Mouse (Mus musculus) Patski (cell line): ENCODE measurements around the gene Iqgap2. TPM values are rescaled to one million over a fixed set of nuclear protein-coding genes. Genes with fewer than 3 reads are reported as not detected.

ENCODE experiments used
- ATAC-seq: fragments of 100-300 bp; one replicate; pipeline ENCODE4 v1.8.0; 2021
- CTCF ChIA-PET: fragments of 350-600 bp; sonication (Branson Sonifier 250); formaldehyde crosslinking; loops from one replicate; lab custom pipeline; 2022; ENCODE audit warnings: inconsistent platforms; lab: Charles Lee
- POLR2A ChIA-PET: fragments of 350-600 bp; sonication (Branson Sonifier 250); formaldehyde crosslinking; loops from one replicate; lab custom pipeline; 2022; ENCODE audit warnings: antibody characterized with exemption, inconsistent platforms; lab: Charles Lee
- DNase-seq: peaks from one replicate; pipeline ENCODE4 v3.0.0-alpha.2; 2011; ENCODE audit warnings: low read depth, low spot score
- H3K27me3 ChIP-seq: fragments of 371-371 bp; one replicate; pipeline ENCODE4 v1.5.1; 2021
- CTCF ChIP-seq: fragments of 100-300 bp; IDR thresholded peaks from one replicate; pipeline ENCODE4 v1.5.1; 2021
- in situ Hi-C: fragments of 300-500 bp; cut with MboI; formaldehyde crosslinking; loops from 3 replicates; pipeline ENCODE4 v1.11.1; 2018; ENCODE audit warnings: low pct_unique_long_range_greater_than_20kb, mixed read lengths
- polyA plus RNA-seq: library from polyadenylated mRNA; unstranded; gene quantifications from one replicate; pipeline ENCODE4 v1.2.3, GENCODE M21; 2021

Gene Iqgap2
- polyA plus RNA-seq, 1 experiment from 2014 or later: 0.08 TPM

DNA sequence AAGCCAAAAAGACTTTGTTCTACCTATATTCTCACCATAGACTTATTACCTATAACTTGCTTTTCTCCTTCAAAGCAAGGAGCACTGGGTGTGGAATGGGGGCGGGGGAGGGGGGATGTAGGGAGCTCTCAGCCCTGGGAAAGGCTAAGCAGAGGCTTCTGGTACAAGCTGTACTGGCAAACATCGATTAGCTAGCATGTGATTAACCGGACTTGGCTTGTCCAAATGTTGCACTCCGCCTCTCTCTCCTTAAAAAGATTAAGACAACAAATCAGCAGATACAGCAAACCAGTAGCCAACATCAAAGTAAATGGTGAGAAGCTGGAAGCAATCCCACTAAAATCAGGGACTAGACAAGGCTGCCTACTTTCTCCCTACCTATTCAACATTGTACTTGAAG is 36.2 kb downstream of the Iqgap2 start:
- no peak for TF ChIP-seq CTCF
- ChIA-PET CTCF (no interaction called here), POLR2A (no interaction called here)
- ATAC-seq (no peak), DNase-seq (no peak)
- H3K27me3 ChIP-seq: no peaks in the 10 kb centered on the region
- in situ Hi-C loops: no loop called here

DNA sequence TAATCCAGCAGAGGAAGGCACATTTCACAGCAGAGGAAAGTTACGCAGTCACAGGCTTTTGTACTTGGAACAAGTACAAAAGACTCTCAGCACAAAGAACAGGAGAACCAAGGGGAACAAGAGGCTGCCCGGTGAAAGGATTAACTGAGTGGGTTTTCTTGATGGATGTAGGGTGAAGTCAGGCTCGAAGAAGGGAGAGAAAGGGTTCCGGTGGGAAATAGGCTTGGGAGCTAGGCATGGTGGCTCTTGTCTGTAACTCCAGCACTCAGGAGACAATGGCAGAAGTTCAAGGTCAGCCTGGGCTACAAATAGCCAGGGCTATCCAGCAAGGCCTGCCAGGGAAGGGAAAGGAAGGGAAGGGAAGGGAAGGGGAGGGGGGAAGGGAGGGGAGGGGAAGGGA is 40.1 kb downstream of the Iqgap2 start:
- no peak for ATAC-seq
- no peak for TF ChIP-seq CTCF
- CTCF ChIA-PET: interaction anchor here (1.5 kb wide), 1 partner anchor 11 kb away, joined by 3 read pairs; no protein-coding TSS in a partner anchor
- POLR2A ChIA-PET: no interaction called here
- in situ Hi-C loops: no loop called here
- H3K27me3 ChIP-seq: no peaks in the 10 kb centered on the region
- DNase-seq: no peak

DNA sequence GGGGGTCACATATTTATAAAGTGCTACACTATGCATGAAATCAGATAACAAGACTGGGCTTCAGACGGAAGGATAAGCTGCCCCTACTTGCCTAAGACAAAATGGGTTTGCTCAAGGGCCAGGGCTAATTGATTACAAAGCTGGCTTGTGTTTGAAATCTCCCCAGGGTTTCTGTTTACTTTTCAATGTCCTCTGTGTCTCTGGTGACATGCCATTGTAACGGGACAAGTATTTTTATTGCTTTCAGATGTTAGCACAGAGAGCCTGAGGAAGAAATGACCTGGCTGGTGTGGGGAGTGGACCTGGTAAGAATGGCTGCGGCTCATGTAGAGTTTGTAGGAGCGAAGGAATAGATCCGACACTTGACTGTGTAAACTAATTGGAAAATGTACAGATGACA is 41.3 kb downstream of the Iqgap2 start:
- ChIA-PET CTCF (interaction anchor here (0.8 to 1.5 kb wide), 3 partner anchors 9 to 68 kb away, joined by 3 to 4 read pairs (median 3); no protein-coding TSS in a partner anchor), POLR2A (no interaction called here)
- TF ChIP-seq CTCF: no peak
- DNase-seq (no peak), ATAC-seq (no peak)
- in situ Hi-C loops: no loop called here
- no peaks in the 10 kb centered on the region for H3K27me3 ChIP-seq

DNA sequence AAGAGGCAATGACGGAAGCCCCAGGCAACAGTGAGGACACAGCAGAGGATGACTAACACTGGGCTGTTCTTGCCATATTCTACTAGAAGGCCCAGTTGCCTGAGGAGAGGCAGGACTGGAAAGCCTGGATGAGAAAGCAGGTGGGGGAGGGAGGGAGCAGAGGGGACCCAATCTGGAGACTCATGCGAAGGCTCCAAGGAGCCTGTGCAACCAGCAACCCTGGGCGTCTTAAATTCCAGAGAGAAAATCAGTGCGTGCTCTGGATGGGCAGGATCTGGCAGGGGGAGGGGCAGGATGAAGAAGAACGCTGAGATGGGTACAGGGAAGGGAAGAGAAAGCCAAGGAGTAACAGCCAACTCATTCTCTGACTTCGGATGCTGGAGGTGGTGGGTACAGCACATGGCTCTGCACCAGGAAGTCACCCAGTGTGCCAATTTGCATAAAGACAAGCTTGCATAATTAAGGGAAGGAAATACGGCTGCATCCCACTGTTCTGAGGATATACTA is 42.2 kb downstream of the Iqgap2 start:
- DNase-seq: no peak
- ChIA-PET CTCF (interaction anchor here (0.8 to 1.3 kb wide), 2 partner anchors 10 to 69 kb away, joined by 3 to 4 read pairs; no protein-coding TSS in a partner anchor), POLR2A (no interaction called here)

DNA sequence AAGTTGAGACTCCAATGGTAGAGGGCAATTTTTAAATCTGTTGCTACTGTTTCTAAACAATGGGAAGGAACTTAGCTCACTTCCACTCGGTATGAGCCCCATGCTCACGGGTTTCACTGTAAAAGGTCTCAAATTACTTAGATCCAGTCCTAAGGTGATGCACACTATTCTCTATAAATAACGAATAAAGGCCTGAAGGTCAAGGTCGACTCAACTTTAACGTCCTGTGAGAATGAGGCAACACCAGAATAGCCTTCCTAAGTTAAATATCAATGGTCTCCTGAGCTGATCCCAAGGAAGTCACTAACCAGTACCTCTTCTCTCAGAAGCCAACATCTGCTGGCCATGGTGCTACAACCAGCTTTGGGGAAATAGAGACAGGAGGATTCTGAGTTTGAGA is 45.4 kb downstream of the Iqgap2 start:
- ChIA-PET POLR2A (no interaction called here), CTCF (no interaction called here)
- DNase-seq (no peak), ATAC-seq (no peak)
- H3K27me3 ChIP-seq: no peaks in the 10 kb centered on the region
- in situ Hi-C loops: no loop called here
- TF ChIP-seq CTCF: no peak

More for the DNA sequence above, 42.2 kb downstream of the Iqgap2 start:
- no peak for TF ChIP-seq CTCF
- no peak for ATAC-seq
- in situ Hi-C loops: no loop called here
- no peaks in the 10 kb centered on the region for H3K27me3 ChIP-seq

DNA sequence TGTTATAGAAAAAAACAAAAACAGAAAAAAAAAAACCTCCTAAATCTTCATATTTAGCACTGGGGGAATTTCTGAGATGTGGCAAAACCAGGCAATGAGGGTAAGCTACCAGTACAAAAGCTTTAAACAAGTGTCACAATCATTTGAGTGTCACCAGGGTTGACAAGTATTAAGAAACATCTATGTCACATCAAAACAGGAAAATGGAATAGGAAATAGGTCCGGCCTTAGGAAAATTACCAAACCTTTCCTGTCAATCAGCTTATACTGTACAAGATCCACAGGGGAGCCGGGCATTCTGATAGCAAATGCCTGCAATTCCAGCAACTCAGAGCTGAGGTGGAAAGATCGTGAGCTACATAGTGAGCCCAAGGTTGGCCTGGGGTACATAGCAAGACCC is 46.8 kb downstream of the Iqgap2 start:
- no peak for ATAC-seq
- no peak for DNase-seq
- POLR2A ChIA-PET: no interaction called here
- TF ChIP-seq CTCF: no peak
- H3K27me3 ChIP-seq: no peaks in the 10 kb centered on the region
- in situ Hi-C loops: no loop called here
- CTCF ChIA-PET: no interaction called here

DNA sequence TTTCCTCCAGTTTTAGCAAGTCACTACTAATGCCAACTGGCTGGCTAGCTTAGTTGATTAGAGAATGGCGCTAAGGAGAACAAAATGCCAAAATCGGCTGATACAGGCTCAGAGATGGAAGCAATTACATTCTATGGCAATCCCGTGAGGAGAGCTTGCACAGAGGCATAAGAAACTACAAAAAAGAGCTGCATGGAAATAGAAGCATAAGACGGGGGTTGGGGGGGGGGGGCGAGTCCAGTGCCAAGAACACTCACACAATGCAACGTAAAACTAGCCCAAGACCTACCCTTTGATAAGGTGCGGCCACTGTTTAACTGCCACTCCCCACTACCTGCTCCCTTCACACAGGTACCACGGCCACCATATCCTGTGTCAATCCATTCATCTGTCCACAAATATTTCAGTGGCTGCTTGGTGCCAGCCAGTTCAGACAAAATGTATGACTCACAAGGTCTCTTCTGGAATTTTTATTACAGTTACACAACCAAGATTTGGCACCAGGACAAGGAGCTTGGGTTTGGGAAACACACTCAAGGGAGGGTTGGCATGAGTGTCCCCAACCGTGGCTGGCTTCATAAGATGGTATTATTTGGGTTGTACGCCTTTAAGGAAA is 48.2 kb downstream of the Iqgap2 start:
- CTCF ChIA-PET: no interaction called here
- no peak for TF ChIP-seq CTCF
- peak; percentile 38 for DNase-seq
- POLR2A ChIA-PET: no interaction called here
- in situ Hi-C loops: no loop called here
- peak; percentile 76 for ATAC-seq
- no peaks in the 10 kb centered on the region for H3K27me3 ChIP-seq

DNA sequence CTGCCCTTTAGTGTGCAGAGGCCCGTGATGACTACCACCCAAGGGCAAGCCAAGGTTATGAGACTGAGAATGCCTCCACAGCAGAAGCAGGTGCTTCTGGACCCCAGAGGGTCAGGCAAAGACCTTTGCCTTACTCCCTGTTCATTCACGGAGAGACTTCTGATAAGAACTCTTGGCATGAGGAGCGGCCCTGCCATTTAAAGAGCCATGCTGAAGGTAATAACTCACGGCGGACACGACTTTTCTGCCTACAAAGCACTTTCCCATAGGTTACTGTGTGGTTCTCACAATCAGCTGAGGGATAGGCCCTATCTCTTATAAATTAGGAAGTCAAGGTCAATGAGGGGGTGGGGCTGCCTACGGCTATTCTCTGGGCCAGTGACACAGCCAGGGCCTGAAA is 48.9 kb downstream of the Iqgap2 start:
- no peak for ATAC-seq
- no peak for TF ChIP-seq CTCF
- no peaks in the 10 kb centered on the region for H3K27me3 ChIP-seq
- in situ Hi-C loops: no loop called here
- ChIA-PET CTCF (no interaction called here), POLR2A (no interaction called here)
- no peak for DNase-seq

DNA sequence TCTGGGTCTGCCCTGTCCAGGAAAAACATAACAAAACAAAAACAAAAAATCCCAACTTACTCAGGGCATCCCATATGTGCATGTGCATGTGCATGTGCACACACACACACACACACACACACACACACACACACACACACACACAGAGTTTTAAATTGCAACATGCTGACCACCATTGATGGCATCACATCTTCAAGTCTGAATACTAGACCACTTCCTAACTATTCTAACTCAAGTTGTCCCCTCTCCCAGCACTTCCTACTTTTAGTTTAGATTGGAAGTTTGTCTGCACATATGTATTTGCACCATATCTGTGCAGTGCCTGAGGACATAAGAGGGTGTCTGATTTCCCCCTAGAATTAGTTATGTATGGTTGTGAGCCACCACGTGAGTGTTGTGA is 49.8 kb downstream of the Iqgap2 start:
- POLR2A ChIA-PET: no interaction called here
- TF ChIP-seq CTCF: no peak
- DNase-seq (no peak), ATAC-seq (no peak)
- in situ Hi-C loops: no loop called here
- CTCF ChIA-PET: no interaction called here
- no peaks in the 10 kb centered on the region for H3K27me3 ChIP-seq

DNA sequence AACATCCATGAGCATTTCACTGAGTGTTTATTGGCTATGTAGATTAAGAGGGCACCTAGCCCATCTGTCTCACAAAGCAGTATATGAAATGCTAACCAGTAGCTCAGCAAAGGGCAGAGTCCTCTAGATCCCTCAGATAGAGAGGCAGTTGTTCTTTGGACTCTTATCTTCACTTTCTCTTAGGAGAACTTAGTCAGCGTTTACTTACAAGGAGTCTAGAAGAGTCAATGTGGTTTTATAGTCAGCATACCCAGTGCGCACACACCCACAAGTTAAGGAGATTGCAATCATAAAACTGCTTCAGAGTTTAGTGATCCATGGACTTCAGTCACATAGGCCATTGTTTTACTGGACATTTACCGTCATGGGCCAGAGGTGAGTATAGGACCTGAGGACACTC is 54.8 kb downstream of the Iqgap2 start:
- no peak for DNase-seq
- no peak for ATAC-seq
- in situ Hi-C loops: no loop called here
- peaks cover 3% of the 10 kb centered on the region for H3K27me3 ChIP-seq
- CTCF ChIA-PET: no interaction called here
- no peak for TF ChIP-seq CTCF
- POLR2A ChIA-PET: no interaction called here

DNA sequence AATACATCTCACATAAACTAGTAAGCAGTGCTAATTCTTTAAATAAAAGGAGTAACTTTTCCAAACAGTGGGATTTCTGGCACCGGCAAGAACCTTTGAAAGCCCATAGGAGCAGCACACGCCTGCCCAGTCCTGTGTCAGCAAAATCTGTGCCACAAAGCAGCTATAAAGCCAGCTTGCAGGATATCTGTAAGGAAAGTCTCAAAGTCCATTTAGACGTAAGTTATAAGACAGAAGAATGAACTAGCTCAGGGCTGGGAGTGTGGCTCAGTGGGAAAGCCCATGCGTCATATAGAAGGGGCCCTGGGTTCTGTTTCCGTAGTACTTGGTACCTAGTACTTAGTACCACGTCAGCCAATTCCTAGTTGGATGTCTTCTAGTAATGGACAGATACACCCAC is 58.2 kb downstream of the Iqgap2 start:
- no peak for TF ChIP-seq CTCF
- in situ Hi-C loops: no loop called here
- no peak for ATAC-seq

DNA sequence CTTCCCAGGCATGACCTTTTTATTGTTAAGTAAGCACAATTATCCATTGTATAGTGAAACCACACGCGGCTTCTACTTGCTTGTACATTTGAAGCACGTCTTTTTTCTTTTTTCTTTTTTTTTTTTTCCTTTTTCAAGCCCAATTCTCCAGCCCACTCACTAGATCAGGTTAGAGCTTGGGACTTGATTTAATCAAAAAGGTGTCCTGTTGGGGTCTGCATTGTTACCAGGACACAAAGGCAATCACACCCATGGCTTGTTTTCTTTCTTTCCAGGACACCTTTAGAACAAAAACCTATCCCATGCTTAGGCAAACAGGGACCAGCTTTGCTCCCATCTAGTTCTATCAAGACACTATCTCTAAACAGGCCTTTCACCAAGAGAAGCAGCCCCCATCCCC is 59.0 kb downstream of the Iqgap2 start:
- peaks cover 3% of the 10 kb centered on the region for H3K27me3 ChIP-seq
- no peak for ATAC-seq
- TF ChIP-seq CTCF: no peak
- ChIA-PET CTCF (no interaction called here), POLR2A (no interaction called here)
- in situ Hi-C loops: no loop called here
- DNase-seq: no peak

More for the DNA sequence above, 58.2 kb downstream of the Iqgap2 start:
- ChIA-PET CTCF (interaction anchor here (1.4 kb wide), 1 partner anchor 73 kb away, joined by 3 read pairs; no protein-coding TSS in a partner anchor), POLR2A (no interaction called here)
- DNase-seq: no peak
- peaks cover 3% of the 10 kb centered on the region for H3K27me3 ChIP-seq
